Mouse (Mus musculus) gastrocnemius, adult 18-20 months (tissue): ENCODE data around the gene Defa22. TPM values are rescaled to one million over a fixed set of nuclear protein-coding genes. Genes with fewer than 3 reads are reported as not detected.
"Not testable (repeated sequence)": the region's sequence is repeated elsewhere in the genome, so short reads cannot be mapped to it uniquely, and the experiment has no call there.

Experiments used
- DNase-seq: peaks from one replicate; pipeline ENCODE4 v3.0.0; 2021; ENCODE audit warnings: low spot score
- long read RNA-seq, 2 experiments: library from polyadenylated mRNA; stranded (forward); transcript quantifications; one replicate each; pipeline ENCODE4 v2.0.0; 2021
- total RNA-seq, 2 experiments: library from RNA; stranded (reverse); gene quantifications; 2 replicates each; pipeline ENCODE4 v1.2.3; 2021

Gene Defa22
- total RNA-seq: not detected
- long read RNA-seq, experiment 1: 0 reads
- long read RNA-seq, experiment 2: 0 reads

DNA sequence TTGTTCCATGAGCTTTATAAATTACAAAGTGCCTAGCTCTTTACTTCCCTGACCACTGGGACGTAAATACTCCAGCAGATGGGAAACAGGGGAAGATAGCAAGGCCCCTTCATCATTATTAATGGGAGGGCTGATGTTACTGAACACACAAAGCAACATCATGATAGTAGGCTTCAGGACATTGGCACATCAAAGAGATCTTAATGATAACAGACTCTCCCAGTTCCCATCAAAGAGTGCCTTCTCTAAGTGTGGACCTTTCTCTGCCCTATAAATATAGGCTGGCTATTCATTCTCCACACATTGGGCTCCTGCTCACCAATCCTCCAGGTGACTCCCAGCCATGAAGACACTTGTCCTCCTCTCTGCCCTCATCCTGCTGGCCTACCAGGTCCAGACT is at the start of gene Defa22:
Defa22 (plus strand) TSS at position 301 of the 400 bp plus-strand sequence.
- not testable (repeated sequence) for DNase-seq

DNA sequence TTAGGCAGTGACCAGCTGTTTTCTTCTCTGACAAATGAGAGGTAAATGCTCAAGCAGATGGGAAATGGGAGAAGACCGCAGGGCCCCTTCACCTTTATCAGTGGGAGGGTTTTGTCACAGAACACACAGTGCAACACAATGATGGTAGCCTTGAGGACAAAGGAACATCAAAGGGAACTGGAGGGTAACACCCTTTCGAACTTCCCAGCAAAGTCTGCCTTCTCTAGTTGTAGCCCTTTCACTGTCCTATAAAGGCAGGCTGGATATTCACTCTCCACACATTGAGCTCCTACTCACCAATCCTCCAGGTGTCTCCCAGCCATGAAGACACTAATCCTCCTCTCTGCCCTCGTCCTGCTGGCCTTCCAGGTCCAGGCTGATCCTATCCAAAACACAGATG is 27.7 kb upstream of the Defa22 start, which contains the start of gene Defa30:
Defa30 (plus strand) TSS at position 301 of the 400 bp plus-strand sequence.
- not testable (repeated sequence) for DNase-seq

DNA sequence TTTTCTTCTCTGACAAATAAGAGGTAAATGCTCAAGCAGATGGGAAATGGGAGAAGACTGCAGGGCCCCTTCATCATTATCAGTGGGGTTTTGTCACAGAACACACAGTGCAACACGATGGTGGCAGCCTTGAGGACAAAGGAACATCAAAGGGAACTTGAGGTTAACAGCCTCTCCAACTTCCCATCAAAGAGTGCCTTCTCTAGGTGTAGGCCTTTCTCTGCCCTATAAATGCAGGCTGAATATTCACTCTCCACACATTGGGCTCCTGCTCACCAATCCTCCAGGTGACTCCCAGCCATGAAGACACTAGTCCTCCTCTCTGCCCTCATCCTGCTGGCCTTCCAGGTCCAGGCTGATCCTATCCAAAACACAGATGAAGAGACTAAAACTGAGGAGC is 29.2 kb downstream of the Defa22 start, which contains the start of gene Defa31:
Defa31 (plus strand) TSS at position 301 of the 400 bp plus-strand sequence.
- DNase-seq: not testable (repeated sequence)

DNA sequence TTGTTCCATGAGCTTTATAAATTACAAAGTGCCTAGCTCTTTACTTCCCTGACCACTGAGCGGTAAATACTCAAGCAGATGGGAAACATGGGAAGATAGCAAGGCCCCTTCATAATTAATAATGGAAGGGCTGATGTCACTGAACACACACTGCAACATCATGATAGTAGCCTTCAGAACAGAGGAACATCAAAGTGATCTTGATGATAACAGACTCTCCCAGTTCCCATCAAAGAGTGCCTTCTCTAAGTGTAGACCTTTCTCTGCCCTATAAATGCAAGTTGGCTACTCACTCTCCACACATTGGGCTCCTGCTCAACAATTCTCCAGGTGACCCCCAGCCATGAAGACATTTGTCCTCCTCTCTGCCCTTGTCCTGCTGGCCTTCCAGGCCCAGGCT is 39.2 kb downstream of the Defa22 start, which contains the start of gene Gm15293:
Gm15293 (plus strand) TSS at position 301 of the 400 bp plus-strand sequence.
- not testable (repeated sequence) for DNase-seq

Other genes starting within 250 kb of the Defa22 start
- not detected for gene Gm6040, start 240.2 kb upstream of the Defa22 start, total RNA-seq
- gene AY761185, start 217.6 kb upstream of the Defa22 start, total RNA-seq: not detected
- gene Defa21, start 136.7 kb upstream of the Defa22 start, total RNA-seq: not detected
- gene Defa23, start 107.2 kb upstream of the Defa22 start, total RNA-seq: not detected
- gene Defa35, start 97.2 kb upstream of the Defa22 start, total RNA-seq: not detected
- gene Defa25, start 77.8 kb upstream of the Defa22 start, total RNA-seq: not detected
- gene Gm14851, start 66.2 kb upstream of the Defa22 start, total RNA-seq: not detected
- not detected for gene Defa30, start 27.6 kb upstream of the Defa22 start, total RNA-seq
- gene Defa31, start 29.3 kb downstream of the Defa22 start, total RNA-seq: not detected
- gene Gm15293, start 39.3 kb downstream of the Defa22 start, total RNA-seq: not detected
- gene Gm15292, start 87.5 kb downstream of the Defa22 start, total RNA-seq: not detected
- not detected for gene Defa27, start 153.3 kb downstream of the Defa22 start, total RNA-seq
- gene Defa29, start 164.7 kb downstream of the Defa22 start, total RNA-seq: not detected
- not detected for gene Defa2, start 216.2 kb downstream of the Defa22 start, total RNA-seq
- gene Defa33, start 229.5 kb downstream of the Defa22 start, total RNA-seq: not detected